Mouse (Mus musculus) mature B cell (primary cell): ENCODE results near the gene Tm6sf1.

Experiments
- in situ Hi-C: fragments of 300-500 bp; cut with MboI; formaldehyde crosslinking; loops from 2 replicates; pipeline ENCODE4 v1.14.3; 2019

Tm6sf1 gene

GRCm38 (mm10) chr7:81850171-81850570, 8.6 kb upstream of the Tm6sf1 start:
- in situ Hi-C loops: no loop called here

DNA sequence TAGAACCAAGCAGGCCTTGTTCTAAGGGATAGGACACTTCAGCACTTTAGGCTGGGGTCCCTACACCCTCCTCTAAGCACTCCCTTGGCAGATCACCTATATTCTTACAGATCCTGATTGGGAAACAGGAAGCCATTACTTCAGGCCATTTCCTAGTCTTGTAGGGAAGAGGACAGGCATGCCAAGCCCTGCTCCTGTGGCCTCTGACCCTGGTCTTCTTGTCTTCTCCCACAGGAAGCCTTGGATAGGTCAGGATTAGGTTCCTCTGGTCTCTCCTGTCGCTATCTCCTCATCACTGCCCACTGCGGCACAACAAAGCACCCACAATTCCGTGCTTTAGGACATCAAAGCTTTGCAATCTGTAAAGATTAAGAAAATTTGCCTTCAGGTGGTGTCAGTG, 7.1 kb upstream of the Tm6sf1 start:
- in situ Hi-C loops: no loop called here

DNA sequence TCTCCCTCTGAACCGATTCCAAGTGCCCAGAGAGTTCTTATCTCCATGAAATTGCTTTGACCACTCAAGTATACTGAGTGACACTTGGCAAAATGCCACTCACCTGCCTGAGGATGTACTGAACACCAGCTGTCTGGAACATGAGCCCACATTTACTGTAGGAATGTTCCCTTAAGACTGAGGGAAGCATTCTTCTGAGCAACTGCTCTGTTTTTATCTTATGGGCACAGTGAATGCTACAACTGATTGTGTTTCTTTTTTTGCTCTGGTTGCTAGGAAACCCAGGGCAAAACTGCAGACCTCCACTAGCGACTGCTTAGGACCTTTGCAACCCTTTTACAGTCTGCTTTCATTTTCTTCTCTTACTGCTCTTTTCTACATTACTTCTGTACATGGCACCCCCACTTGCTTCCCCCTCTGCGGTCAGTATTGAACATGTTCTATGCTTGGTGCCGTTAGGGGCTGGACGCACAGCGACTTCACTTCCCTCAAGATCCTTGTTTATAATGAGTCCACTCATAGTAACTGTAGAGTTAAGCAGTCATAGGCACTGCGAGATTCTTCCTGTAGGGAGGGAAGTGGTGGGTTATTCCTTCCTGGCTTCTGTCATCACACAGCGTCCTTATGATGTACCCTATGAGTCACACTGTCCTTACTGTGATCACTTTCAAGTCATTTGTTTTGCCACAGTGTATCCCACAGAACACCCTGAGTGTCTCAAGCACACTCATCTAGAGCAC, 4.1 kb upstream of the Tm6sf1 start:
- in situ Hi-C loops: no loop called here

DNA sequence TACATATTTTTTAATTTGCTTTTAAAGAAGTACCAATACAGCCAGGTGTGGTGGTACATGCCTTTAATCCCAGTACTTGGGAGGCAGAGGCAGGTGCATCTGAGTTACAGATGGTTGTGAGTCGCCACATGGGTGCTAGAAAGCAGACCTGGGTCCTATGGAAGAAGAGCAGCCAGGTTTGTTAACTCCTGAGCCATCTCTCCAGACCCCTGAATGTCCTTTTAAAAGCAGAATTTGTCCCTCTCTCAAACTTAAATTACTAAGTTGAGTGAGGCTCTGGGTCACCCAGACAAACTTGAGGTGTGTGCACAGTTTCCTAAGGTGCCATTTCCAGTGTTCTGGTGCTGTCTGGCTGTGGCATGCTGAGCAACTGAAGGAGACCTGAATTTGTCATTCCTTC, 3.1 kb upstream of the Tm6sf1 start, which contains the start of gene Gm10160:
TSS of gene Gm10160 (minus strand) at position 101 of the 400 bp plus-strand sequence.
- in situ Hi-C loops: no loop called here

DNA sequence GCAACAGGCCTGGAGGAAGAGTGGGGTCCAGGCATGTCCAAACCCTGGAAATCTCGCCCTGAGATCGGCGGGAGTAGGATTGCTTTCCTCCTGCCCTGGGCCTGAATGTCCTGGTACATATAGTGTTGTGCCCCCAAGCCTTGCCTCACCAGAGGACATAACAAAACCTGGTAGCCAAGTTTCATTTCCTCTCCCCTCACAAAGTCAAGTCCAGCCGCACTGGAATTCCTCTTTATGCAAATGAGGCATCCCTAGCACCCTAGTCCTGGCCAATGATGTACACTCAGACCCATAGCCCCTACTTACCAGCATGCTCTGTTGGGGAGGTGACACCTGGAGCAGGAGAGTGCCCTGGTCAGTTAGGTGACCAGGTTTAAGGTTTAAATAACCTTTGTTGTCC, 2.6 kb upstream of the Tm6sf1 start:
- in situ Hi-C loops: no loop called here

- in situ Hi-C loops: no loop called here
Observed at GRCm38 (mm10) chr7:81858236-81858635, 565 bp upstream of the Tm6sf1 start.

GRCm38 (mm10) chr7:81860071-81860470, 1.3 kb downstream of the Tm6sf1 start:
- in situ Hi-C loops: no loop called here

DNA sequence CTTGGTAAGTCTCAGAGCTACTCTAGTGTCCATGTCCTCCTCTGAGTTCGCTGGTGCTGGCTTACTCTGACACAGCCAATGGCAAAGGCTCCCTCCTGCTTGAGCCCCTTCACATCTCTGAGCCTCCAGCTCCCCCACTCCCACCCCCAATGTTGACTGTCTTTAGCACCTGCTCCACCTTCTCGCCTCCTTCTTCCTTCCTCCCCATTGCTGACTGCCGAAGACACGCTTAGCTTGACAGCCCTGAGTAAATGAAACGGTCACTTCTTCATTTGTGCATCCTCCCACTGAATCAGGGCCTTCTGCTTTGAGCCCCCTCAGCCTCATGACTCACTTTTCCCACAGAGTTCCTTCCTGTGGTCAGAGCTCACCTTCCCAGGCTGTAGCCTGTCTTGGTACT, 2.2 kb downstream of the Tm6sf1 start:
- in situ Hi-C loops: no loop called here

DNA sequence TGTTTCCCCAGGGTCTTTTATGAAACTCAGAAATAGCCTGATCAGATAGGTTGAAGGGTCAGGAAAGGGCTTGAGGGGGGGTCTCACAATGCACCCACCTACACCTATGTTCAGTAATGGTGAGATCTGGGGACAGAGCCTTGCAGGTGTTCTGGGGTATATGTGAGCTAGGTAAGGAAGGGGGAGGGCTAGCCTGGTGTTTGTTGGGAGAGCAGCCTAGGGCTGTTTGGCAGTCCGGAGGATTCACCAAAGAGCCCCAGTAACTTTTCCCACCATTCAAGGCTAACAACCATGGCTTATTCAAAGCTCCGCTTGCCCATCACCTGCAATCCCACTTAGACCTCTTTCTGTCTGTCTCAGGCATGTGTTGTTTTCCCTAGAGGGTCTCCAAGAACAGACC, 2.7 kb downstream of the Tm6sf1 start:
- in situ Hi-C loops: no loop called here

GRCm38 (mm10) chr7:81861921-81862320, 3.1 kb downstream of the Tm6sf1 start:
- in situ Hi-C loops: no loop called here

- in situ Hi-C loops: no loop called here
Observed at GRCm38 (mm10) chr7:81862587-81863583, 4.1 kb downstream of the Tm6sf1 start.

- in situ Hi-C loops: no loop called here
Observed at GRCm38 (mm10) chr7:81864552-81864951, 5.8 kb downstream of the Tm6sf1 start.

GRCm38 (mm10) chr7:81865937-81866336, 7.1 kb downstream of the Tm6sf1 start:
- in situ Hi-C loops: no loop called here

DNA sequence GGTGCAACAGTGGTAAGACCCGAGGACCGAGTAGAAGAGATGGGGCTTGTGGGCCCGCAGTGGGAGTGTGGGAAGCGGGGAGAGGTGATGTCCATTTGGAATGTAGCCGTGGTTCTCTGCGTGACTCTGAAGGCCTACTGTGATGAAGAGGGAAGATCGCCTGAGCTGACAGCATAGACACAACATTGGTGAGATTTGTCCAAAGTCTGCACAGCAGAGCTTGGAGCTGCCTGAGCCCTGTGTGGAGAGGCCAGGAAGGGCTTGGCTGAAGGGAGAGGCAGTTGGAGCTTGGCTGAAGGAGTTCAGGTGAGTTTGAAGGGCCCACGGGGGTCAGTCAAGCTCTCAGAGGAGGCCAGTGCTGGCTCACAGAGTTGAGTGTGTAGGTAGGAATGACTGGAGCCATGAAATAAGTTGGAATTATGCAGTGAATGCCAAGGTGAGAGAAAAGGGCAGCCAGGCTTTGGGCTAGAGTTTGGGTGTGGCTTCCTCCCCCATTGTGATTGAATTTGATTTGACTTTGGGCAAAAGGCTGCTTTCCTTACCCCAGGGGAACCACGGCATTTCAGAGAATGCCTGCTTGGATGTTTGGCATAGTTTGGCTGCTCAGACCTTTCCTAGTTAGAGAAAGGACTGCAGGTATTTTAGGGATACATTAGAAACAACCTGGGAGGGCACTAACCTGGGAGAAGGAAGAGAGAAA, 8.6 kb downstream of the Tm6sf1 start:
- in situ Hi-C loops: no loop called here

DNA sequence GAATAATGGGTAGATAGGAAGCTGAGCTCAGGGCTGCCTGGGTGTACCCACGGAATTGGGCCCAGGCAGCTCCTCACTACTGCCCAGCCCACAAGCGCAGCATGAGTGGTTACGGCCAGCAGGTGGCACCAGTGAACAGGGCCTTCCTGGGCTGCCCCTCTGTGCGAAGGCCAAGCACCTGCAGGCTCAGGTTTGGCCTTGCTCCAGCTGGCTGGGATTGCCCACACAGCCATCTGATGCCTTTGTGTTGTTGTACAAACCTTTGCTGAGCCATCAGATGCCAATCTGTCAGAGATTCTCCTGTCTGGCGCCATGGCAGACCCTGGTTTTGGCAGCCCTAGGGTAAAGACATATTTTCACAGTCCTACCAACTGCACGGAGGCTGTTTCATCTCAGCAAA, 9.4 kb downstream of the Tm6sf1 start:
- in situ Hi-C loops: no loop called here

DNA sequence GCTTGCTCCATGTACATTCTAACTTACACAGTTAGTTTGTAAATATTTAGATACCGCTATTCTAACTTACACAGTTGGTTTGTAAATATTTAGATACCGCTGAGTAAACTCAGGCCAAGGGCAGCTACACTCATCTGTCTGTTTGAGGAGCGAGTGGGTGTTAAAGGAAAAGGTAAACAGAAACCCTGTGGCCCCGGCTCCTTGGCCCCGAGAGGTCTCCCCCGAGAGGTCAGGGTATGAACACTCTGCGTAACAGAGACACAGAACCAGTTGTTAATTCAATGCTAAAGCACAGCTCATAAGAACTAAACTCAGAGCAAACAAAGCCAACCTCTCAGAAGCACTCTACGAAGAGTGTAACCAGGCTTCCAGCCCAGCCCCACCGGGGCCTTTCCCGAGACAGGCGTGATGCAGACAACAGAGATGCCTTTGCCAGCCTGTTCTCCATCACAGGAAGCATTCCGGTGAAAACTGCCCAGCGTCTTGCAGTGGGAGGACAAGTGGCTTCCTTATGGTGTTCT, 13.8 kb downstream of the Tm6sf1 start:
- in situ Hi-C loops: no loop called here

DNA sequence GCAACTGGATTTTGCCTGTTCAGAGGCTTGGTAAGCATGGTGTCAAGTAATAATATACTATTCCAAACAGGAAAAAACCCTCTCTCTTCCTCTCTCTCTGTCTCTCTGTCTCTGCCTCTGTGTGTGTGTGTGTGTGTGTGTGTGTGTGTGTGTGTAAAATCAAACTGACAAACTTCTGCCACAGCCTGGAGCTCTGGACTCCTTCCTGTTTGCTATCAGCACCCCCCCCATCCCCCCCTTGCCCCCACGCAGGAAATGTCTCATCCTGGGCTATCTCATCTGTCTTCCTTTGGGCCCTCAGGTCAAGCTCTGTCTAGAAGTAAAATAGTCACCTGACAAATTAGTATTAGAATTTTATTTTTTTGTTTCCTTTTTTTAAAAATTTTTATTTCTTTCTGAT, 15.0 kb downstream of the Tm6sf1 start:
- in situ Hi-C loops: no loop called here

DNA sequence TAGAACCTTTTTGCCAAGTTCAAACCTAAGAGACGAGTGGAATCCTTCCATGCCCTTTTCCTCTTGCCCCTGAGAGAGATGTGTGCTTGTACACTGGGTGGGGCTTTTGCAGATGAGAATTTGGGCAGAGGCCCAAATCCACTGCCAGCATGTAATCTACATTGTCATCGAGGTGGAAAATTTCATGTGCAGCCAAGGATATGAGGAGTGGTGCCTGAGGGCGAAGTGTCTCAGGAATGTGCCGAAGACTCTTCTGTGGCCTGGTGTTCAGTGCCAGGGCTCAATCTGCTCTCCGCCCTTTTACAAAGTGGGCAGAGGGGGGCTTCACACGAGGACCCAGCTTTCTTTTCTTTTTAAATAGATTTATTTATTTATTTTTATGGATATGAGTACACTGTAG, 15.8 kb downstream of the Tm6sf1 start:
- in situ Hi-C loops: no loop called here

DNA sequence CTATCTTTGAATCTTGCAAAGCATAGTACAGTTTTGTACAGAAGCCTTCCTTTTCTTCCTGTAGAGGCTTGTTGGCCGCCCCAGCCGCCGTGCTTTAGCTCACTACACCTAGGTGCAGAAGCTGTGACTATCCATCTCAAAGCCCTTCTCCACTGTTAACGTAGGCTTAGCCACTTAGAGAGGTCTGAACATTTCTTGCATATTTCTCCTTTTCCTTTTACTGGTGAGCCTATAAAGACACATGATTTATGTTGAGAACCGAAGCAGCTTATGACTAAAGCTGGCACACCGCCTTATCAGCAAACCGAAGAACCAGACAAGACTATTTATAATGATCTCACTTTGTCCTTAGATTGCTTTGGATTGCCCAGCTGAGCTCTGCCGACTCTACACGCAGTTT, 16.6 kb downstream of the Tm6sf1 start:
- in situ Hi-C loops: no loop called here

DNA sequence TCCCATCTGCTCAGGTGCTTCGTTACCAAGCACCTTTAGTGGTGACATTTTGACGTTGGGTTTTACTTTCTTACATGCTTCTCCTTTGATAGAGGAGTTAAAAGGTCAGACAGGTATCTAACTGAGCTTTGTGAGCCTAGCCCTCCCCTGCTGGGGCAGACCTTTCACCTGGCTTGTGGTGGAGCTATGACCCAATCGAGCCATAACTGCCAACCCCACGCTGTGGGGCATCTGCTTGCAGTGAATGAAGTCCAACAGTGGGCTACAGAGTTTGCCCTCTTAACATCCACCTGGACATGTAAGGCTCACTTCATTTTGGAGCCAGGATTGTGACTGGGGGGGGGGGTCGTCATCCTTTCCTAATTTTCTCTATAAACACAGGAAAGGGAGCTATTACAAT, 21.5 kb downstream of the Tm6sf1 start:
- in situ Hi-C loops: no loop called here

DNA sequence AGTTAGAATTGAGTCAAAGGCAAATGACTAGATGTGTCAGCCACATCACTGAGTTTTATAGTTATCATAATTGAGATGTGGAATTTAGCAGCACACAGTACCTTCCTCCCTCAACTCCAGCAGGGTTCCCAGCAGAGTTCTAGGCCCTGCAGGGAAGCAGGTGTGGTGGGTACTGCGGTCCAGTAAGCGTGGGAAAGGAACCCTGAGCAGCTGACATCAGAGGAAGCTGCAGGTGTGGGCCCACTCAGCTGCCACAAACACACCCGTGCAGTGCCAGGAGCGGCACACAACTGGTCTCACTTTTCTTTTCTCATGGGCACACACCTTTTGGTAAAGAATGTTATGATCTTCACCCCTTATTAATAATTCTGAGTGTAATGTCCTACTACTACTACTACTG, 22.0 kb downstream of the Tm6sf1 start:
- in situ Hi-C loops: no loop called here

DNA sequence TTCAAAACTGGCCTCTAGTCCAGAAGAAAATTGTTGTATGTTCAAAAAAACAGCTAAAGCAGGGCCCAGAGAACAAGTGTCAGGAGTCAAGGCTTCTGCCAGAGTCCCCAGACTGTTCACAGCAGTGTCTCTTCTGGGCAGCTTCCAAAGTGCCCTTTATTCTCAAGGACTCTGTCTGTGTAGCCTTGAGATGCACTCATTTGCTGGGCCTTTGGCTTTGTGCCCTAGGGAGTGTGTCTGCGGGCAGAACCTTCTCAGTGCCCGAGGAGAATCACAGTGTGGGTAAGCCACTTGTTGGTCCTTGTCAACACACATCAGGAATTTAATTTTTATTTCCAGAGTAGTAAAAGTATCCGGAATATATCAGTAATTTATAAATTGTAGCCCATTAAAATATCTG, 22.8 kb downstream of the Tm6sf1 start:
- in situ Hi-C loops: no loop called here
